Comparison of ENCODE assay signal across 10 mouse cellular contexts in genomic region chr8:34472434-34472833, GRCm38 (mm10).
DNase-seq lines count a peak whose midpoint lies in the region; ATAC-seq and TF ChIP-seq lines count a peak whose summit lies in the region.
"Had no signal": no experiment of that assay in that cellular context is flagged by ENCODE, and none has a peak within 500 bp of the region (broad histone marks: within the 10 kb centered on the region; RNA-seq: fewer than 3 reads in every experiment).

No protein-coding gene starts in this region.

- peaks cover 24% of the 10 kb centered on the region for H3K4me1 ChIP-seq in neural tube, embryonic 13.5 days (replicated peaks)
- H3K4me1 ChIP-seq in neural tube, embryonic 15.5 days, result peaks cover 17% of the 10 kb centered on the region
- peaks cover 17% of the 10 kb centered on the region; the same call in 1 of the 2 replicates for H3K4me1 ChIP-seq in stomach, embryonic 16.5 days (ENCODE audit: control insufficient read depth, insufficient read depth, low read length)

- H3K4me3 ChIP-seq in neural tube, embryonic 13.5 days, result no peak overlapping the region
- no peak overlapping the region for H3K4me3 ChIP-seq in neural tube, embryonic 15.5 days (replicated peaks)
- no peak overlapping the region for H3K4me3 ChIP-seq in stomach, embryonic 16.5 days (replicated peaks; ENCODE audit: low read length)
- H3K4me3 ChIP-seq in layer of hippocampus, adult 2 months, result no peak overlapping the region

- no peak for TF ChIP-seq CTCF in layer of hippocampus, adult 2 months (conservative IDR thresholded peaks at IDR 0.05)

- 50% methylated on average over 8 of the region's 8 CpGs for WGBS in neural tube, embryonic 13.5 days
- 47% methylated on average over 8 of the region's 8 CpGs for WGBS in neural tube, embryonic 15.5 days
- 30% methylated on average over 8 of the region's 8 CpGs for WGBS in stomach, embryonic 16.5 days

- no peaks in the 10 kb centered on the region for H3K27me3 ChIP-seq in neural tube, embryonic 13.5 days
- no peaks in the 10 kb centered on the region for H3K27me3 ChIP-seq in neural tube, embryonic 15.5 days (replicated peaks)
- H3K27me3 ChIP-seq in stomach, embryonic 16.5 days (ENCODE audit: control insufficient read depth, insufficient read depth, low read length), result no peaks in the 10 kb centered on the region

- H3K27ac ChIP-seq in neural tube, embryonic 13.5 days (replicated peaks), result no peak overlapping the region
- no peak overlapping the region for H3K27ac ChIP-seq in neural tube, embryonic 15.5 days (replicated peaks)
- H3K27ac ChIP-seq in stomach, embryonic 16.5 days (ENCODE audit: low read length), result no peak overlapping the region
- H3K27ac ChIP-seq in layer of hippocampus, adult 2 months, result no peak overlapping the region

- no peaks in the 10 kb centered on the region for H3K36me3 ChIP-seq in neural tube, embryonic 13.5 days
- no peaks in the 10 kb centered on the region for H3K36me3 ChIP-seq in neural tube, embryonic 15.5 days
- no peaks in the 10 kb centered on the region for H3K36me3 ChIP-seq in stomach, embryonic 16.5 days (ENCODE audit: control insufficient read depth, insufficient read depth, low read length)

- H3K4me2 ChIP-seq in neural tube, embryonic 13.5 days, result no peak overlapping the region
- H3K4me2 ChIP-seq in neural tube, embryonic 15.5 days, result no peak overlapping the region
- no peak overlapping the region; the same call in 1 of the 2 replicates for H3K4me2 ChIP-seq in stomach, embryonic 16.5 days (ENCODE audit: low read depth, low read length)

- H3K9ac ChIP-seq in neural tube, embryonic 13.5 days, result no peak overlapping the region
- H3K9ac ChIP-seq in neural tube, embryonic 15.5 days (replicated peaks), result no peak overlapping the region
- H3K9ac ChIP-seq in stomach, embryonic 16.5 days (ENCODE audit: low read length), result peak overlapping the region; percentile 49; the same call in 1 of the 2 replicates

- H3K9me3 ChIP-seq in neural tube, embryonic 13.5 days, result no peaks in the 10 kb centered on the region
- no peaks in the 10 kb centered on the region for H3K9me3 ChIP-seq in neural tube, embryonic 15.5 days (replicated peaks)
- H3K9me3 ChIP-seq in stomach, embryonic 16.5 days (replicated peaks; ENCODE audit: control insufficient read depth, low read length), result no peaks in the 10 kb centered on the region

- intact Hi-C loops in gastrocnemius, postnatal 14 days (cut with DNase I; ENCODE audit: low total_unique reads), result no loop called here

- peak; percentile 16 for DNase-seq in gastrocnemius, postnatal 14 days
- DNase-seq in gastrocnemius, adult 8-10 months (ENCODE audit: low spot score in 2 of 2), result no peak
- peak; percentile 30 for DNase-seq in heart, postnatal 4 days
- no peak for DNase-seq in frontal cortex, postnatal 14 days (ENCODE audit: low spot score in 2 of 2)
- no peak for DNase-seq in layer of hippocampus, adult 2 months (ENCODE audit: low spot score in 2 of 2)
- DNase-seq: adrenal gland, postnatal 36 days; cerebellum, postnatal 14 days had no signal

- ATAC-seq in neural tube, embryonic 13.5 days (ENCODE audit: low read depth), result 0 out of 2 replicates have a peak, but pooled peaks have one; percentile 17
- no peak for ATAC-seq in neural tube, embryonic 15.5 days (ENCODE audit: low FRiP score)
- ATAC-seq in stomach, embryonic 16.5 days (ENCODE audit: insufficient read depth, low FRiP score), result no peak

Comparison
In these comparisons a context has a peak if more than half of its experiments do, and no peak if none do; other contexts are left out.
1. DNase-seq: peak in gastrocnemius, postnatal 14 days (single experiment) and heart, postnatal 4 days (single experiment); none in gastrocnemius, adult 8-10 months (0 of 2), frontal cortex, postnatal 14 days (0 of 2) and layer of hippocampus, adult 2 months (0 of 2).